Mouse (Mus musculus): ENCODE measurements around the gene Pappa. TPM values are rescaled to one million over a fixed set of nuclear protein-coding genes. Genes with fewer than 3 reads are reported as not detected.

The Pappa gene
- total RNA-seq, 1 experiment from 2014 or later = not detected

DNA sequence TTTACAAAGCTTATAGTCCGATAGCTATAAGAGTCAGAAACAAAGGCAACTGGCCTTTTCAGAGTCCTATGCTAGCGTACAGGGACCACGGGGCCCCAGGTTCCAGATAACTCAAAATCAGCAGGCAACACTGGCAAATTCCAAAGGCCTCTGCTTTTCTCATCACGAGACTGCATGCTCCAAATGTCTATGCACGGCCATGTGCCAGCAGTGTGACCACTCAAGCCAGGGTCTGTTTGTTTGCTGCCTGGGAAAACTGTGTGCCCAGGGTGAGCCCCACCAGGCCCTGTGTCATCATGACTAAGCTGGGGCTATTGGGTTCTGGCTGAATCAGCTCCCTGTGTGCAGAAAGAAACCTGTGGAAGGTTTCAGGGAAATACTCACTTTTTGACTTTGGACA is 35.5 kb downstream of the Pappa start:
- no peak for ATAC-seq (ENCODE audit: extremely low read depth, insufficient number of reproducible peaks, low FRiP score, poor library complexity, severe bottlenecking)

DNA sequence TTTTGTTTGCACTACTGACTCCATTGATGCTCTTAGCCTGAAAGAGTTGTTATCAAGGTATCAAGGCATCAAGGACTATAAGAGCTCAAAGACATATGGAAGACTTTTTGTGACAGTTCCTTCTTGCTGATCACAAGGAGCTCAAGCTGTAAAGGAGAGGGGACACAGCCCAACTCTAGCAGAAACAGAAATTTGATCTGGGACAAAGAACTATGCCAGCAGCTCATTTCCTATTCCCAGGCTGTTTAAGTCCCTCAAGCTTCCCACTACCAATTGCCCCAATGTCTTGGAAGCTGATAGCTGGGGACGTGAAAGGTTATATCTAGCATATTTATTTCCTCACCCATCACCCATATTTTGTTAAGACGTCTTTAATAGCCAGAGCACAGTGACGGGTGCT is 39.7 kb downstream of the Pappa start:
- no peak for ATAC-seq (ENCODE audit: extremely low read depth, insufficient number of reproducible peaks, low FRiP score, poor library complexity, severe bottlenecking)

DNA sequence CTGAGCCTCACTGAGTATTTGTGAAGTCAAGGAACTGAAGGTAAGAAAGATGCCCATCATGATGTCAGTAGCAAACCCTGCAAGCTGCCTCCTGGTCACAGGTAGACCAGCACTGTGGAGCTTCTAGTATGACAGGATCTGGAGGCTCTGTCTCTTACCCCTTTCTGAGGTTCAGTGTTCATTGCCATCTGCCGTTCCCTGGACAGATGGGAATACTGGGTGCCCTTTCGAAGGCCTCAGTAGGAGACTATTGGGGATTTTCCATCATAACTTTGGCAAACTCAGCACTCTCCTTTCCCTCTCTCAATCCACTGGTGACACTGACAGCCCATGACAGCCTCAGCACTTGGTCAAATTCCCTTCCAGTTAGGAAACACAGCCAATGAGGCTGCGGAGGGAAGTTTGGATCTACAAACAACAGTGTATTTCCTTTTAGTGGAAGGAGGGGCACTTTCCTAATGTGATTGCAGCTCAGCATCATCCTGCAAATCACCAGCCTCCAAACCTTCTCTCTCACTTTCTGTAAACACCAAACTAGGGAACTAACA is 42.4 kb downstream of the Pappa start:
- ATAC-seq (ENCODE audit: extremely low read depth, insufficient number of reproducible peaks, low FRiP score, poor library complexity, severe bottlenecking) = no peak

DNA sequence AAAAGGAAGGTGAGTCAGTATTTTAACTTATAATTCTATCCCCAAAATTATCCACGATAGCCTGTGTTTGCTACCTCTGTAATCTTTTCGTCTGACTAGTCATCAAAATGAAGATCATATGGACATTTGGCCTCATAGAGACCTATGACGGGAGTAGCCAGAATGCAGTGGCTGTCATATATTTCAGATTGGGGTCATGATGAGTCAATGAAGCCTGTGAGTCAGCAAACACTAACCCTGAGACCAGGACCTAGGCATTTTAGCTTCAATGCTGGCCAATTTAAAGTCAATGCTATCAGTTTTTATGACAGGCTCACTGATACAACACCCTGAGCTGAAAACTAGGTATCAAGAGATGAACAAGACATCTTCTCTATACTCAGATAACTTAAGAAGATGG is 50.5 kb downstream of the Pappa start:
- ATAC-seq (ENCODE audit: extremely low read depth, insufficient number of reproducible peaks, low FRiP score, poor library complexity, severe bottlenecking) = no peak

DNA sequence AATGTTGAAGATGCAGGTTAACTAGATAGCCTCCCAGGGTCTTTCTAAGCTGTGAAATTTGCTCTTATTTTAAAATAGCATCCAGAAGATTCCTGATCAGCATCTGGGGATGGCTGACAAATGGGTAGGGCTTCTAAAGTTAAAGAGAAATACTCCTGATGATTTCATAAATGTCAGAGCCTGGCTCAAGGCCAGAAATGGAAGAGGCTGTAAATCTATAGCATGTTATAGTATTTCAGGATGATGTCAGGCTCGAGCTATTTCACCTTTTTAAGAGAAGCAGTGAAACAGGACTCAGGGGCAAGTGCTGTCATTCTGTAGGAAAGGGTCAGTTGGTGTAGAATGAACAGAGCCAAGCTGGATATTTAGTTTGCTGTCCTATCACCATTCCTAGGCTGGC is 54.2 kb downstream of the Pappa start:
- no peak for ATAC-seq (ENCODE audit: extremely low read depth, insufficient number of reproducible peaks, low FRiP score, poor library complexity, severe bottlenecking)

DNA sequence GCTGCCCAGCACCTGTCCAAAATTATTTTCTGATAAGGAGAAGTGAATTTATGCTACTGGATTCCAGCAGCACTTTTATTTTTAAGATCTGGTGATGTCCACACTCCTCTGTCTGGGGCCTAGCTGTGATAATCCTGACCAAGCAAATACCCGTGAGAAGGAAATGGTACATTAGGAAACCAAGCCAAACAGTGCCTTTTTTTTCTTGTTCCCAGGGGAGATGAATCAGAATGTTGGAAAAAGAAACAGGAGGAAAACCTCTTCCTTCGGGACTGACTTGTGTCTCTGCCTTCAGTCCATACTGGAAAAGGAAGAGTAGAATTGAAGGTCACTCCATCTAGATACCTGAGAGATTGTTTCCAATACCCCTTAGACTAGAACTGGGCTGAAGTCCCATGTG is 63.3 kb downstream of the Pappa start:
- no peak for ATAC-seq (ENCODE audit: extremely low read depth, insufficient number of reproducible peaks, low FRiP score, poor library complexity, severe bottlenecking)

DNA sequence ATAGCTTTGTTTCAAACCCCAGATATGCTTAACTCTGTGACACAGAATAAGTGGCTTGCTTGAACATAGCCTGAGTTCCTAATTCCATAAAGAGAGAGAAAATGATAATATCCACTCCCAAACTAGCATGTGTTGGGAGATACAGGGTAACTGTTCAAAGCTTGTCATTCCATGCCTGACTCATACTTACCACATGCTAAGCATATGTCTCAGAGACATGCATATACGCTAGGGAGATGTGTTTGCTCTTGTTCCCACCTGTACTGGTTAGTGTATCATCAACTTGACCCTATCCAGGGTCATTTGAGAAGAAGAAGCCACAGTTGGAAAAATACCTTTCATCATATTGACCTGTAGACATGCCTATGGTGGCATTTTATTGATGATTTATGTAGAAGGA is 63.7 kb downstream of the Pappa start:
- ATAC-seq (ENCODE audit: extremely low read depth, insufficient number of reproducible peaks, low FRiP score, poor library complexity, severe bottlenecking) = no peak

DNA sequence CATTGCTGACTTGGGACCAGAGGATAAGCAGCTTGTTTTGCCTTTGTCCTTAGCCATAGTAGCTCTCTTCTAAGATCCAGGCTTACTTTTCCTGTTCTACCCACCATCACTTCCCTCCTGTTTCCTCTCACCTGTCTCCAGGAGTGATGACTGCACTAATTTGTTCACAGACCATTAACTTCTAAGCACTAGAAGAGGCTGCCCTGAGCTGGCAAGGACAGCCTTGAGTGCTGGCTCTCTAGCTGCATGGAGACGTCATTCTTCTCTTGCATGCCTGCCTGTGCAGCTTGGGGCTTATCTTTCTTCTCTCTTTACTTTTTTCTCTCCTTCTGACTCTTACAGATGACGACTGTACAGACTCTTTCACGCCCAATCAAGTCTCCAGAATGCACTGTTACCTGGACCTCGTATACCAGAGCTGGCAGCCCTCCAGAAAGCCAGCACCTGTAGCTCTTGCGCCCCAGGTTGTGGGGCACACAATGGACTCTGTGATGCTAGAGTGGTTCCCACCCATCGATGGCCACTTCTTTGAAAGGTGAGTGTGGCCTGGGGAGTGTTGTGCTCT is 65.0 kb downstream of the Pappa start:
- ATAC-seq (ENCODE audit: extremely low read depth, insufficient number of reproducible peaks, low FRiP score, poor library complexity, severe bottlenecking) = no peak

DNA sequence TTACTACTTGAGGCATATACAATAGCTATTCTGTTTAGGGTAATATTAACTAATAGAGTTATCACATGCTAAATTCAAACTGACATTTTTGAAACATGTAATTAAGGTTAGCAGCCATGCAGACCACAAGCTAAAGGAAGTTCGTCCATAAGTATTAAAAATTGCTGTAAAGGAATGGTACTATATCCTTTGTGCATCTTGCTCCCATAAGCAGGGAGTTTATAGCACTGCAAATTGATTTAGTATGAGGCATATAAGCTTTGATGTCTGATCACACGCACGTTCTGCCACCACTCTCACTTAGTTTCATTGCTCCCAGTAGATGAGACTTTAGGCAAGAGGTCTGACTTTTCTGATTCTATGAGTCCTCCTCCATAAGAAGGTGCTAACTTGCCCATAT is 68.8 kb downstream of the Pappa start:
- ATAC-seq (ENCODE audit: extremely low read depth, insufficient number of reproducible peaks, low FRiP score, poor library complexity, severe bottlenecking) = no peak

DNA sequence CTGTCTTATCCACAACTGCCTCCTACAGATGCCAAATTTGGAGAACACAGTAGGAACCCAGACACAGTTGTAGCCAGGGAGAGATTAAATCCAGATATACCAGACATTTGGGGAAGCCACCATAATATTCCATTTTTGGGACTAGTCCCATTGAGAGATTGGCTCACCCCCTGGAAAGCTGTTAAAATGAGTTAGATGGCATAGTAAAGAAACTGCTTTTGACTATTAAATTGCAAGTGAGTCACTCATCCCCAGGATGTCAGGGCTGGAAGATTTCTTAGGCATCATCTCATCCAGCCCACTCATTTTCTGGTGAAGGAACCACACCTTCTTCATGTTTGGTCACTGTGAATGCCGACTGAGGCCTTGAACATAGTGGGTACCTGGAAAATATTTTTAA is 72.0 kb downstream of the Pappa start:
- ATAC-seq (ENCODE audit: extremely low read depth, insufficient number of reproducible peaks, low FRiP score, poor library complexity, severe bottlenecking) = no peak

DNA sequence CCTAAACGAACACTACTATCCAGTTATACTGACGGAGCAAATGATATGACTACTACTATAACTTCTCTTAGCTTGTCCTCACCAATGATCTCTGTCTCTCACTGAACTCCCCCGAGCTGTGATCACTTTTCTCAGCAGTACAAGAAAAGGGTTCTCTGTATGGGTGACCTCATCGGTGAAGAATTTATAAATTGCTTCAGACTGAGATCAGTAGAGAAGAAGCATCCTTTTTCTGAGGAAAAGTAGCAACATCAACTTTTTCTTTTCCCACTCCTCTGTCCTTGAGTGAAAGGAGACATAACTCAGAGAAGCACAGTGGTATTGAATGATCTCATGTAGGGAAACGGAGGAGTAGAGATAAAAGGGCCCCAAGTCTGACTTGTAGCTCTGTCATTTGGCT is 79.7 kb downstream of the Pappa start:
- ATAC-seq (ENCODE audit: extremely low read depth, insufficient number of reproducible peaks, low FRiP score, poor library complexity, severe bottlenecking) = no peak

DNA sequence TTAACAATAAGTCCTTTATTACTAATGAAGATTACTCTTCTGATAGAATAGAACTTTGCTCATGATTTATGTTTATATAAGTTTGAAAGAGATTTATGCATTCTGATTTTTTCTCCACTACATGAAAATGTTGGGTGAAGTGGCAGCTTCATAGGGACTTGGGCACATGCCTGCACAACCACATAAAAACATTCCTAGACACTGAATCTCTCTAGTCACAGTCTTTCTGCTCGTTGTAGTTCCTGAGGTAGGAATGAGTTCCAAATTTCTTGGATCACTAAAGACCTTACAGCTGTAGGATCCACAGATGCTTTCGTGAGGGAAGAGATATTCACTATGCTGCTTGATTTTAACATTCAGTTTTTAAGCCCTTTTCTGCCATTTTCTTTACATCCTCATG is 81.5 kb downstream of the Pappa start:
- no peak for ATAC-seq (ENCODE audit: extremely low read depth, insufficient number of reproducible peaks, low FRiP score, poor library complexity, severe bottlenecking)

DNA sequence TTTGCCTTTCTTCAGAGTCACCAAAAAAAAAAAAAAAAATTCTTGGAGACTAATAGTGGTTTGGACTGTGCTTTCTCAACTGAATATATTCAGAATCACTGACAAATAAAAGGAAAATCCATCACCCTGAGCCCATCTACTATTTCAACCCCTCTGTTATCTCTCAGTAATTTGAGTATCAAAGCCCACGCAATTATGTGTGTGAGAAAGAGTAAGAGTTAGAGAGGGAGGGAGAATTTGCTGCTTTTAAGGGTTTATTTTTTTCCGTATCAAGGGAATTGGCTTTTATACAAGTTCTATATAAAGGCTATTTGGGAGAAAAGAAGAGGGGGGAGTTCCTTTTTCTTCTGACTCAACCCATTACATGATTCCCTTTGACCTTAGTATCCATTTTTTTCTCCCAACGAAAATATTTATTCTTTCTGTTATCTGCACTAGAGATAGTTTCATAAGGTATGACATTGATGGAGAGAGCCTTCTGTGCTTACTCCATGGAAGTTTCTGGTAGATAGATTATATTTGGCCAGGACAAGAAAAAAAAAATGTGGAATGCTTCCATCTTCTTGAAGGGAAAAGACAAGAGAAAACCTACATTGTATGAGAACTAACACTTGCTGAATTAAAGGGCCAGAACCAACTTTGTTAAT is 85.5 kb downstream of the Pappa start:
- ATAC-seq (ENCODE audit: extremely low read depth, insufficient number of reproducible peaks, low FRiP score, poor library complexity, severe bottlenecking) = no peak

DNA sequence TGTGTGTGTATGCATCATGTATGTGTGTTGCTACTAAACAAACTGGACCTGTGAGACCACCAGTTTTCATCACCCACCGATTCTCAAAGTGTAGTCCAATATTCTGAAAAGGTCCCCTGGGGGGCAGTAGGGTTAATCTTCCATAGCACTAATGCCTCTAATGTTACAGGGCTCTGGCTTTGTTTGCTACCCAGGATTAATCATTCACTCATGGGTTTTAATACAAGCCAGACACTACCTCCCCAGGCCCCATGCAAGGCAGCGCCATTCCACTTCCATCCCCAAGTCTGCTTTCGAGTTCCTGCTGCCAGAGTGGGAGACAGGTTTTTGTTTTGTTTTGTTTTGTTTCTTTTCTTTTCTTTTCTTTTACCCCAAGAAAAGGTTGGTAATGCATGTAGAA is 92.7 kb downstream of the Pappa start:
- no peak for ATAC-seq (ENCODE audit: extremely low read depth, insufficient number of reproducible peaks, low FRiP score, poor library complexity, severe bottlenecking)

DNA sequence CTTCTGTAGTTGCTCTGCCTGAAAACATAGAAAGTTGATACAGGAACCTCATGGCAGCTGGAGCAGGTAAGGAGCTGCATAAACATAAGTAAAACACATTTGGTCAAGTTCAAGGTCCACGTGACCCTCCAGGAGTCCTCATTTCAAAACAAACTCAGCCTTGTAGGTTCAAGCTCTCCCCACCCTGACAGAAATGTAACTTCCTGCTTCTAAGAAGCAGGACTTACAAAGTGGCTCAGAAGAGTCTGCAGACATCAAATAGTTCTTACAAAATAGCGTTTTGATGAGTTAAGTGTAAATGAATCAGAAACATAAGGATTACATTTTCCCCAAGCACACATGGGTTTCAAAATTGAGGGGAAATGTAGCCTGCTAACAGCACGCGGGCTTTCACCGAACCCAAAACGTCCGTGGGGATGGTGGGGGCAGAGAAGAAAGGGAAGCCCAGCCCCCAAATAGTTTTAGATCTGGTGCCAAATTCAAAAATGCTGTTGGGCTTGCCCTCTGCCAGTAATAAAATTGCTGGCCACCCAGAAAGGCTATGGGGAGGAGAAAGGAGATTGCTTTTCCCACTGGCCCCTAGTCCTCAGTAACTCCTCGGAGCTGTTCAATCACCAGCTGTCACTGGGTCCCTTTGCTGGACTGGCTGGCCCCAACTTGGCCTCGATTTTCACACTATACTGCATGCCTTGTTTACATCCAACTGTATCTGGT is 93.8 kb downstream of the Pappa start:
- ATAC-seq (ENCODE audit: extremely low read depth, insufficient number of reproducible peaks, low FRiP score, poor library complexity, severe bottlenecking) = no peak

DNA sequence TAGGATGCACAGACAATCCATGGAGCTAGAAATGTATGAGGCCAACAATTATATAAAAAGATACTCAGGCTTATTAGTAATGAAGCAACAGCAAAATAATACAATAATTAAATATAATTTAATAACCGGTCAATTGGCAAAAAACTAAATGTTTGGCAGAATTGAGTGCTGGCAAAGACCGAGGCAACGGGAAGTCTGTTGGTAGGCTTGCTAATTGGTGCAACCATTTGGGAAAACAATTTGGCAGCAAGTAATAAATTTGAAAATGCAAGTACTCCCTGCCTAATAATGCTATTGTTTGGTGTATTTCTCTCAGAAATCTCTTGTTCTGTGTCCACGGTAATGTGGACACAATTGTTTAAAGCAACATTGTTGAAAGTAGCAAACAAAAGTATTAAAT is 99.9 kb downstream of the Pappa start:
- no peak for ATAC-seq (ENCODE audit: extremely low read depth, insufficient number of reproducible peaks, low FRiP score, poor library complexity, severe bottlenecking)

DNA sequence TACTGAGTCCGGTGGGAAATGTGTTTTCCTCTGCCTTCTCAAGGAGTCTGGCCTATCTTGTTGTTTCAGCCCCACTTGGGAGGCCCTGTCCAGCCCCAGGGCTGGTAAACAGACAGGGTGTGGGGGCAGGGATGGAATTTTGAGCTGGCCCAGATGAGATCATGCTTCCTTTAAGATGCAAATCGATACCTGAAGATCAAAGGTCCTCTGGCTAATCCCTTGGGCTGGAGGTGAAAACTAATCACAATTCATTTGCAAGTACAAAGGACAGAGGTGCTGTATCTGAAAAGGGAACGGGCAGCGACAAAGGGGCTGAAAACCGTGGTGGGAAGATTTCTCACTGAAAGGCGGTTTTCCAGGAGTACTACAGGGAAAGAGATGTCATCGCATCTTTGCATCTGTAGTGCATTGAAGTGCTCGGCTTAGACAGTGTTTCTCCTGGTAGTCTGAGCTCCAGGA is 114.6 kb downstream of the Pappa start:
- no peak for ATAC-seq (ENCODE audit: extremely low read depth, insufficient number of reproducible peaks, low FRiP score, poor library complexity, severe bottlenecking)

DNA sequence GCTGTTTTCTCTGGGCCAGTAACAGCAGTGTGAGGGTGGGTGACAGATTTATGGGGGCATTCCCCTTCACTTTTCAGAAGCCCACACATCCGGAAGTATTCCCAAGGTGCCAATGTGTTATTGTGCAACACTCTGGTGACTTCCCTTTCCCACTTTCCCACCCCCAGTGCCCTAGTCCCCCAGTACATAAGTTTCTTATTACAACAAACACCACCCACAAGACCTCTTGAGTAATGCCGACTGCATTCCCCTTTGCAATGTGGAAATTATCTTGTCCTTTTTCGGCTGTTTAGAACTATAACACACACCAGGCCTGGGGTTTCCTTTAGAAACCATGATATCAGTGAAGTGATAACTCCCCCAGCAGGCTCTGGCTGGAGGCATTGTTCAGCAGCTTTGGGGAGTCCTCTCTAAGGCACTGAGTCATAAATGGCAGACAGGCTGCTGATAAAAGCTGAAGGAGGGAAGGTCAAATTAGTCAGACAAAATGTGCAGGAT is 118.5 kb downstream of the Pappa start:
- ATAC-seq (ENCODE audit: extremely low read depth, insufficient number of reproducible peaks, low FRiP score, poor library complexity, severe bottlenecking) = no peak

DNA sequence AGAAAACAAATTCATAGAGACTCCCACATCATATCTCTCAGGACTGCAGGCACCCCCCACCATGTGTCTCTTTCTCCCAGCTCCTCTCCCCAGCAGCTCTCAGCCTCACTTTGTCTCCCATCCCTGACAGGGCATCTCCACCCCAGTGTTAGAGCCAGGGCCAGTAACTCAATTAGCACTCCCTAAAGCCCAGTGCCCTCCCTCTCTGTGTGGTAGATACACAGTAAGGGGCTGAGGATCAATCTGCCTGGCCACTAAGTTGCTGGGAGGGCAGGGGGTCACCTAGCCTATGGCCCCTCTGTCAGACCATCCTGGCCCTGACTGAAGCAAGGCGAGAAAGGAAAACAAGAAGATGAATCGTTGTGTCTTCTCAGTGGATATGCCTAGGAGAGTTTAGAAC is 119.3 kb downstream of the Pappa start:
- no peak for ATAC-seq (ENCODE audit: extremely low read depth, insufficient number of reproducible peaks, low FRiP score, poor library complexity, severe bottlenecking)

DNA sequence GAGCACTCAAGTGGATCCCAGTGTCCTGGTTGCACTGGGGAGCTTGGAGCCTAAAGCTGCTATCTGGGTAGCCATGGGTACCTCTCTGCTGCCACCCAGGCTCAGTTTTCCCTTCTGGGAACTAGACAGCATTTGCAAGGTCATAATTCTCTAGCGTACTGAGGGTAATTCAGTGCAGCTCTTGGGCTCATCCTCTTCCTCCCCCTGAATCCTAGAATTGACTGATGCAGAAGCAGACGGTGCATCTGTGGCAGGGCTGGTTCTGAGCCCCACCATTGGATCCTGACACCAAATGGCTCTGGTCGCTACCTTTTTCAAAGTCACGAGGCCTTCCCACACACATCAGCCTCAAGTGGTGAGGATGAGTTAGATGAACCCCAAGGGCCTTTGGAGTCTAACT is 121.0 kb downstream of the Pappa start:
- no peak for ATAC-seq (ENCODE audit: extremely low read depth, insufficient number of reproducible peaks, low FRiP score, poor library complexity, severe bottlenecking)

Data from neutrophil, adult 5-6 weeks (primary cell).